Mouse (Mus musculus) thymus, postnatal 36 days (tissue): ENCODE data around the gene Tfap2b.

Source experiments
- DNase-seq, 2 experiments: peaks; one replicate each; pipeline ENCODE4 v3.0.0; 2022; ENCODE audit warnings: mixed read lengths in 2 of 2

Tfap2b gene

GRCm38 (mm10) chr1:19208641-19209358 is at the start of gene Tfap2b:
Tfap2b (plus strand) TSS chr1:19208914.
- no peak for DNase-seq

GRCm38 (mm10) chr1:19178742-19179397 is 29.8 kb upstream of the Tfap2b start:
- no peak for DNase-seq

- DNase-seq = no peak
Observed at GRCm38 (mm10) chr1:19205649-19206048, 3.1 kb upstream of the Tfap2b start.

GRCm38 (mm10) chr1:19206194-19206593 is 2.5 kb upstream of the Tfap2b start:
- DNase-seq = no peak

- DNase-seq = no peak
Observed at GRCm38 (mm10) chr1:19207611-19208010, 1.1 kb upstream of the Tfap2b start.

- no peak for DNase-seq
Observed at GRCm38 (mm10) chr1:19209359-19209745, 638 bp downstream of the Tfap2b start.

GRCm38 (mm10) chr1:19209776-19210175 is 1.1 kb downstream of the Tfap2b start:
- no peak for DNase-seq

- no peak for DNase-seq
Observed at GRCm38 (mm10) chr1:19210215-19211032, 1.7 kb downstream of the Tfap2b start.

- no peak for DNase-seq
Observed at GRCm38 (mm10) chr1:19211033-19211405, 2.3 kb downstream of the Tfap2b start.

- DNase-seq = no peak
Observed at GRCm38 (mm10) chr1:19211546-19212154, 2.9 kb downstream of the Tfap2b start.

- no peak for DNase-seq
Observed at GRCm38 (mm10) chr1:19212691-19213090, 4.0 kb downstream of the Tfap2b start.

- no peak for DNase-seq
Observed at GRCm38 (mm10) chr1:19213171-19213570, 4.5 kb downstream of the Tfap2b start.

- no peak for DNase-seq
Observed at GRCm38 (mm10) chr1:19213851-19214395, 5.2 kb downstream of the Tfap2b start.

GRCm38 (mm10) chr1:19217391-19217790 is 8.7 kb downstream of the Tfap2b start:
- DNase-seq = no peak

- DNase-seq = no peak
Observed at GRCm38 (mm10) chr1:19218221-19218620, 9.5 kb downstream of the Tfap2b start.

- no peak for DNase-seq
Observed at GRCm38 (mm10) chr1:19219381-19219780, 10.7 kb downstream of the Tfap2b start.

GRCm38 (mm10) chr1:19220564-19220963 is 11.8 kb downstream of the Tfap2b start:
- no peak for DNase-seq

GRCm38 (mm10) chr1:19221601-19222000 is 12.9 kb downstream of the Tfap2b start:
- DNase-seq = no peak

- no peak for DNase-seq
Observed at GRCm38 (mm10) chr1:19226699-19227098, 18.0 kb downstream of the Tfap2b start.

GRCm38 (mm10) chr1:19230926-19231573 is 22.3 kb downstream of the Tfap2b start:
- no peak for DNase-seq

- DNase-seq = no peak
Observed at GRCm38 (mm10) chr1:19231574-19232080, 22.9 kb downstream of the Tfap2b start.

GRCm38 (mm10) chr1:19232743-19233142 is 24.0 kb downstream of the Tfap2b start:
- no peak for DNase-seq
